Mouse (Mus musculus) MEL (cell line): ENCODE measurements at regions not wholly inside any gene's neighbourhood (a gene's known extent, or its start where the extent isn't known, plus 50 kb on each side); places are given as distances from the start of the nearest gene placed in this dataset.

Source experiments
- DNase-seq: peaks from one replicate; pipeline ENCODE4 v3.0.0; 2011; ENCODE audit warnings: low read depth, low spot score
- H3K27ac ChIP-seq: 2 replicates; pipeline ENCODE4 v1.5.1; 2012; ENCODE audit warnings: low read depth, mild to moderate bottlenecking, control low read depth, low read length, moderate library complexity; ENCODE audit not compliant: control insufficient read depth
- H3K27me3 ChIP-seq, 2 experiments: fragments of 150-350 bp in 1 of 2; sonication (generic) in 1 of 2; 2 replicates each; pipeline ENCODE4 v1.6.1; 2012; ENCODE audit warnings: low read length in 2 of 2, mild to moderate bottlenecking in 2 of 2, improper control_type of control experiment in 1 of 2, moderate library complexity in 1 of 2; ENCODE audit not compliant: insufficient read depth in 2 of 2, control insufficient read depth in 1 of 2
- H3K36me3 ChIP-seq, 2 experiments: 2 replicates each; pipeline ENCODE4 v1.6.1; 2012 to 2014; ENCODE audit warnings: low read length in 2 of 2, improper control_type of control experiment in 1 of 2, inconsistent platforms in 1 of 2, mild to moderate bottlenecking in 1 of 2; ENCODE audit not compliant: insufficient read depth in 2 of 2, control insufficient read depth in 1 of 2
- H3K4me1 ChIP-seq, 2 experiments: fragments of 150-350 bp in 1 of 2; sonication (generic) in 1 of 2; 2 replicates each; pipeline ENCODE4 v1.6.1; 2012; ENCODE audit warnings: low read length in 2 of 2, improper control_type of control experiment in 1 of 2, mild to moderate bottlenecking in 1 of 2; ENCODE audit not compliant: insufficient read depth in 2 of 2, control insufficient read depth in 1 of 2
- H3K4me3 ChIP-seq, 2 experiments: fragments of 150-350 bp in 1 of 2; sonication (generic) in 1 of 2; 2 replicates each; pipeline ENCODE4 v1.5.1; 2012; ENCODE audit warnings: low read depth in 2 of 2, low read length in 2 of 2, mild to moderate bottlenecking in 2 of 2, moderate library complexity in 2 of 2, control low read depth in 1 of 2, improper control_type of control experiment in 1 of 2; ENCODE audit not compliant: control insufficient read depth in 1 of 2, insufficient read depth in 1 of 2
- H3K79me2 ChIP-seq: 2 replicates; pipeline ENCODE4 v1.6.1; 2012; ENCODE audit warnings: mild to moderate bottlenecking, low read length, moderate library complexity; ENCODE audit not compliant: control insufficient read depth, poor library complexity, insufficient read depth
- H3K9ac ChIP-seq: 2 replicates; pipeline ENCODE4 v1.6.1; 2012; ENCODE audit warnings: low read depth, mild to moderate bottlenecking, control low read depth, low read length, moderate library complexity; ENCODE audit not compliant: control insufficient read depth, poor library complexity, severe bottlenecking
- H3K9me3 ChIP-seq: fragments of 150-350 bp; sonication (generic); replicated peaks from 2 replicates; pipeline ENCODE4 v1.6.1; 2012; ENCODE audit warnings: mild to moderate bottlenecking, low read length, improper control_type of control experiment, moderate library complexity; ENCODE audit not compliant: insufficient read depth
- BHLHE40 ChIP-seq: IDR thresholded peaks from 2 replicates; pipeline ENCODE4 v1.6.1; 2012; ENCODE audit warnings: low read depth, mild to moderate bottlenecking, inconsistent platforms, low read length, improper control_type of control experiment, borderline replicate concordance
- CHD1 ChIP-seq: IDR thresholded peaks from 2 replicates; pipeline ENCODE4 v1.6.1; 2012; ENCODE audit warnings: low read depth, mild to moderate bottlenecking, inconsistent platforms, low read length, improper control_type of control experiment
- CHD2 ChIP-seq: IDR thresholded peaks from 2 replicates; pipeline ENCODE4 v1.6.1; 2011; ENCODE audit warnings: low read length, improper control_type of control experiment
- E2F4 ChIP-seq: IDR thresholded peaks from 2 replicates; pipeline ENCODE4 v1.6.1; 2011; ENCODE audit warnings: low read depth, low read length, improper control_type of control experiment, borderline replicate concordance
- ETS1 ChIP-seq: IDR thresholded peaks from 2 replicates; pipeline ENCODE4 v1.6.1; 2012; ENCODE audit warnings: low read depth, mild to moderate bottlenecking, inconsistent platforms, low read length, improper control_type of control experiment, moderate library complexity
- GABPA ChIP-seq: IDR thresholded peaks from 2 replicates; pipeline ENCODE4 v1.6.1; 2012; ENCODE audit warnings: low read depth, mild to moderate bottlenecking, inconsistent platforms, low read length, improper control_type of control experiment, moderate library complexity
- MAX ChIP-seq: IDR thresholded peaks from 2 replicates; pipeline ENCODE4 v1.6.1; 2011; ENCODE audit warnings: low read length, improper control_type of control experiment
- MEF2A ChIP-seq: IDR thresholded peaks from 2 replicates; pipeline ENCODE4 v1.6.1; 2014; ENCODE audit warnings: low read depth, mild to moderate bottlenecking, inconsistent platforms, low read length, improper control_type of control experiment; ENCODE audit not compliant: poor library complexity, insufficient replicate concordance, severe bottlenecking; ENCODE audit errors: extremely low read depth
- MYC ChIP-seq: IDR thresholded peaks from 2 replicates; pipeline ENCODE4 v1.6.1; 2011; ENCODE audit warnings: low read depth, mild to moderate bottlenecking, low read length, improper control_type of control experiment, moderate library complexity
- NELFE ChIP-seq: IDR thresholded peaks from 2 replicates; pipeline ENCODE4 v1.6.1; 2011; ENCODE audit warnings: low read depth, low read length, improper control_type of control experiment
- NRF1 ChIP-seq: IDR thresholded peaks from 2 replicates; pipeline ENCODE4 v1.6.1; 2014; ENCODE audit warnings: low read depth, mild to moderate bottlenecking, inconsistent platforms, low read length, improper control_type of control experiment, moderate library complexity; ENCODE audit not compliant: poor library complexity, insufficient read depth, severe bottlenecking
- POLR2AphosphoS2 ChIP-seq: IDR thresholded peaks from 2 replicates; pipeline ENCODE4 v1.6.1; 2011; ENCODE audit warnings: low read length, improper control_type of control experiment
- POLR2AphosphoS5 ChIP-seq: IDR thresholded peaks from 2 replicates; pipeline ENCODE4 v1.6.1; 2012; ENCODE audit warnings: low read depth, borderline replicate concordance, mild to moderate bottlenecking, inconsistent platforms, low read length, moderate library complexity, mixed read lengths
- RCOR1 ChIP-seq: IDR thresholded peaks from 2 replicates; pipeline ENCODE4 v1.6.1; 2012; ENCODE audit warnings: low read depth, mild to moderate bottlenecking, inconsistent platforms, low read length, improper control_type of control experiment
- SMC3 ChIP-seq: IDR thresholded peaks from 2 replicates; pipeline ENCODE4 v1.6.1; 2011; ENCODE audit warnings: low read depth, low read length, improper control_type of control experiment
- TBP ChIP-seq: IDR thresholded peaks from 2 replicates; pipeline ENCODE4 v1.8.0; 2011; ENCODE audit warnings: low read depth, low read length, improper control_type of control experiment
- TCF12 ChIP-seq: IDR thresholded peaks from 2 replicates; pipeline ENCODE4 v1.6.1; 2014; ENCODE audit warnings: low read depth, mild to moderate bottlenecking, inconsistent platforms, low read length, improper control_type of control experiment, moderate library complexity
- ZKSCAN1 ChIP-seq: IDR thresholded peaks from 2 replicates; pipeline ENCODE4 v1.6.1; 2012; ENCODE audit warnings: low read depth, mild to moderate bottlenecking, inconsistent platforms, low read length, improper control_type of control experiment, moderate library complexity
- ZMIZ1 ChIP-seq: IDR thresholded peaks from 2 replicates; pipeline ENCODE4 v1.6.1; 2012; ENCODE audit warnings: low read depth, mild to moderate bottlenecking, inconsistent platforms, low read length, improper control_type of control experiment, moderate library complexity

DNA sequence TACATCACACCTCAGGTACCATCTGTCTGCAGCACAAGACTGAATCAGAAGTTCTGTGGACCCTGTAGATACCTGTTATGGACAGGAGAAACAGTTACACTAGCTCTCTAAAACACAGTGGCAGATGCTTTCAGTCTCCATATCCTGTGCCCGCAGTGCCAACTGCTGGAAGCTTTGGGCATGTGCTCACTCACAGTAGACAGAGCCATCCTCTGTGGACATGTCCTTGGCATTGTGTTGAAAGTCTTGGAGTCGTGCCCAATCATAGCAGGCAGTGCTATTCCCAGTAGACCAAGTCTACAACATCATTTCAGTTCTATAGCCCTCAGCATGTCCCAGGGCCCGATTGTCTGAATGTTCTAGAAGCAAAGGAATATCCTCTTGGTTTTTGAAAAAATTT, 1968.2 kb upstream of the 5930422O12Rik start:
- H3K9me3 ChIP-seq = no peaks in the 10 kb centered on the region
- TF ChIP-seq BHLHE40 = no peak
- no peak for TF ChIP-seq ETS1
- TF ChIP-seq ZMIZ1 = no peak
- TF ChIP-seq ZKSCAN1 = no peak
- TF ChIP-seq CHD2 = no peak
- no peak for TF ChIP-seq E2F4
- no peak for TF ChIP-seq SMC3
- no peak for TF ChIP-seq NELFE
- TF ChIP-seq TCF12 = no peak
- no peak for TF ChIP-seq MAX
- TF ChIP-seq POLR2AphosphoS2 = no peak
- no peak for TF ChIP-seq NRF1
- TF ChIP-seq POLR2AphosphoS5 = no peak
- TF ChIP-seq MEF2A = no peak
- TF ChIP-seq RCOR1 = no peak
- no peak for TF ChIP-seq TBP
- TF ChIP-seq CHD1 = no peak
- no peak for TF ChIP-seq MYC
- TF ChIP-seq GABPA = no peak
- H3K79me2 ChIP-seq = no peaks in the 10 kb centered on the region
- H3K27ac ChIP-seq = no peak overlapping the region
- no peaks in the 10 kb centered on the region for H3K36me3 ChIP-seq
- H3K9ac ChIP-seq = no peak overlapping the region
- no peaks in the 10 kb centered on the region for H3K27me3 ChIP-seq
- no peaks in the 10 kb centered on the region for H3K4me1 ChIP-seq
- no peak overlapping the region for H3K4me3 ChIP-seq
- no peak for DNase-seq
